ENCODE assay signal across 8 mouse cellular contexts in the genomic region with DNA sequence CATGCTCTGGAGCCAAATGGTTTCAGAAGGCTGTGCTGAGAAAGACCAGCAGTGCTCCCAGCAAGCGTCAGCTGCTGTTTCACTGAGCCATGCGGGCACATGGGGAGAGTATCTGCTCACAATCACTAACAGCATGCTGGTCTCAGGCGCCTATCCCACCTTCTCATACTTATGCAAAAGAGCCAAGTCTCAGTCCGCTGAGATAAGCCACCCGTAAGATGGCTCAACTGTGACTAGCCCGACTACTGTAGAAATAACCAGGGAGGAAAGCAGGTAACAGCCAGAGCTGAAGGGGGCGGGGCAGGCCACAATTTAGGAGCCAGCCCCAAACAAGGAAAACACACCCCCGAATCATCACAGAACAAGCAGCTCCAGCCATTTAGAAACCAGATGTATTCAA. TPM values are rescaled to one million over a fixed set of nuclear protein-coding genes. Genes with fewer than 3 reads are reported as not detected.
DNase-seq lines count a peak whose midpoint lies in the region; ATAC-seq and TF ChIP-seq lines count a peak whose summit lies in the region.

No protein-coding gene starts in this region.

- H3K4me1 ChIP-seq in lung, postnatal 0 days (ENCODE audit: insufficient read depth, low read depth, low read length) = peaks cover 4% of the 10 kb centered on the region; the same call in 1 of the 2 replicates
- peaks cover 13% of the 10 kb centered on the region for H3K4me1 ChIP-seq in forebrain, embryonic 11.5 days (replicated peaks; ENCODE audit: control insufficient read depth, insufficient read depth, low read length)
- peaks cover 10% of the 10 kb centered on the region; the same call in 1 of the 2 replicates for H3K4me1 ChIP-seq in limb, embryonic 14.5 days (ENCODE audit: control insufficient read depth, insufficient read depth, low read length)
- H3K4me1 ChIP-seq in stomach, embryonic 14.5 days (ENCODE audit: control insufficient read depth, insufficient read depth, low read length) = peaks cover 12% of the 10 kb centered on the region

- TF ChIP-seq EP300 in lung, postnatal 0 days (IDR thresholded peaks at IDR 0.05) = no peak

- H3K4me2 ChIP-seq in lung, postnatal 0 days (replicated peaks; ENCODE audit: low read depth, low read length) = peak overlapping the region; percentile 70
- peak overlapping the region; percentile 92 for H3K4me2 ChIP-seq in forebrain, embryonic 11.5 days (ENCODE audit: low read depth, low read length, severe bottlenecking)
- H3K4me2 ChIP-seq in limb, embryonic 14.5 days (replicated peaks; ENCODE audit: low read depth, low read length, severe bottlenecking) = peak overlapping the region; percentile 58
- H3K4me2 ChIP-seq in stomach, embryonic 14.5 days (replicated peaks; ENCODE audit: low read depth, low read length) = peak overlapping the region; percentile 90

- WGBS in lung, postnatal 0 days = 22% methylated on average over 8 of the region's 8 CpGs
- 53% methylated on average over 8 of the region's 8 CpGs for WGBS in forebrain, embryonic 11.5 days
- 30% methylated on average over 8 of the region's 8 CpGs for WGBS in limb, embryonic 14.5 days
- 26% methylated on average over 8 of the region's 8 CpGs for WGBS in stomach, embryonic 14.5 days

- intact Hi-C loops in left cerebral cortex, postnatal 14 days (cut with DNase I) = loop anchor here (5.0 kb wide), 1 partner anchor 136 kb away; no protein-coding TSS in a partner anchor
- intact Hi-C loops in left cerebral cortex, postnatal 36 days (cut with DNase I) = no loop called here

- 0 out of 2 replicates have a peak overlapping the region, but pooled peaks have one; percentile 79 for H3K4me3 ChIP-seq in lung, postnatal 0 days (ENCODE audit: low read depth, low read length)
- peak overlapping the region; percentile 99 for H3K4me3 ChIP-seq in forebrain, embryonic 11.5 days (ENCODE audit: low read depth, low read length)
- H3K4me3 ChIP-seq in limb, embryonic 14.5 days (replicated peaks; ENCODE audit: low read length) = peak overlapping the region; percentile 86
- peak overlapping the region; percentile 90 for H3K4me3 ChIP-seq in stomach, embryonic 14.5 days (ENCODE audit: low read depth, low read length)

- no peak overlapping the region for H3K27ac ChIP-seq in lung, postnatal 0 days (ENCODE audit: low read length)
- H3K27ac ChIP-seq in forebrain, embryonic 11.5 days (ENCODE audit: low read depth, low read length) = no peak overlapping the region
- no peak overlapping the region for H3K27ac ChIP-seq in limb, embryonic 14.5 days (replicated peaks; ENCODE audit: low read depth, low read length)
- 0 out of 2 replicates have a peak overlapping the region, but pooled peaks have one; percentile 21 for H3K27ac ChIP-seq in stomach, embryonic 14.5 days (ENCODE audit: low read length)

- no peak for ATAC-seq in lung, postnatal 0 days
- no peak for ATAC-seq in forebrain, embryonic 11.5 days (replicated peaks; ENCODE audit: low FRiP score)
- no peak for ATAC-seq in limb, embryonic 14.5 days (ENCODE audit: low FRiP score, low read depth)
- ATAC-seq in stomach, embryonic 14.5 days (ENCODE audit: insufficient number of reproducible peaks, insufficient read depth, low FRiP score, low read depth) = no peak
- ATAC-seq in erythroid progenitor cell, adult 5-6 weeks (replicated peaks; ENCODE audit: low FRiP score, poor library complexity, severe bottlenecking) = no peak

- no peaks in the 10 kb centered on the region for H3K27me3 ChIP-seq in lung, postnatal 0 days (replicated peaks; ENCODE audit: insufficient read depth, low read length)
- no peaks in the 10 kb centered on the region for H3K27me3 ChIP-seq in forebrain, embryonic 11.5 days (ENCODE audit: control insufficient read depth, insufficient read depth, low read length)
- H3K27me3 ChIP-seq in limb, embryonic 14.5 days (ENCODE audit: control insufficient read depth, insufficient read depth, low read length) = no peaks in the 10 kb centered on the region
- H3K27me3 ChIP-seq in stomach, embryonic 14.5 days (ENCODE audit: control insufficient read depth, insufficient read depth, low read length) = no peaks in the 10 kb centered on the region

- peak; percentile 20 for DNase-seq in lung, postnatal 0 days (ENCODE audit: low spot score)
- DNase-seq in lung, postnatal 25 days (ENCODE audit: low spot score) = no peak
- DNase-seq in forebrain, embryonic 11.5 days (ENCODE audit: low spot score) = no peak
- DNase-seq in limb, embryonic 14.5 days (ENCODE audit: low spot score) = no peak
- no peak for DNase-seq in left cerebral cortex, postnatal 14 days (ENCODE audit: low spot score in 2 of 2)
- DNase-seq in left cerebral cortex, postnatal 36 days (ENCODE audit: low spot score in 2 of 2) = no peak

- H3K9me3 ChIP-seq in lung, postnatal 0 days (ENCODE audit: low read length) = no peaks in the 10 kb centered on the region
- H3K9me3 ChIP-seq in forebrain, embryonic 11.5 days (ENCODE audit: control insufficient read depth, low read length) = no peaks in the 10 kb centered on the region
- no peaks in the 10 kb centered on the region for H3K9me3 ChIP-seq in limb, embryonic 14.5 days (ENCODE audit: control insufficient read depth, low read length)
- no peaks in the 10 kb centered on the region for H3K9me3 ChIP-seq in stomach, embryonic 14.5 days (ENCODE audit: control insufficient read depth, low read depth, low read length)

- H3K9ac ChIP-seq in lung, postnatal 0 days (replicated peaks; ENCODE audit: low read depth) = peak overlapping the region; percentile 98
- peak overlapping the region; percentile 98 for H3K9ac ChIP-seq in forebrain, embryonic 11.5 days (ENCODE audit: low read length)
- H3K9ac ChIP-seq in limb, embryonic 14.5 days (ENCODE audit: low read depth, low read length, severe bottlenecking) = peak overlapping the region; percentile 97
- H3K9ac ChIP-seq in stomach, embryonic 14.5 days (replicated peaks; ENCODE audit: low read depth, low read length) = peak overlapping the region; percentile 96; the same call in 1 of the 2 replicates

- TF ChIP-seq CTCF in lung, postnatal 0 days (IDR thresholded peaks at IDR 0.05) = no peak

- H3K36me3 ChIP-seq in lung, postnatal 0 days (ENCODE audit: insufficient read depth, low read length) = peaks cover 15% of the 10 kb centered on the region
- peaks cover 13% of the 10 kb centered on the region; the same call in 1 of the 2 replicates for H3K36me3 ChIP-seq in forebrain, embryonic 11.5 days (ENCODE audit: control insufficient read depth, insufficient read depth, low read length)
- H3K36me3 ChIP-seq in limb, embryonic 14.5 days (ENCODE audit: control insufficient read depth, insufficient read depth, low read length) = peaks cover 54% of the 10 kb centered on the region
- peaks cover 40% of the 10 kb centered on the region for H3K36me3 ChIP-seq in stomach, embryonic 14.5 days (ENCODE audit: control insufficient read depth, insufficient read depth, low read length)

- TF ChIP-seq POLR2A in limb, embryonic 14.5 days (IDR thresholded peaks at IDR 0.05; ENCODE audit: borderline replicate concordance, extremely low read depth, insufficient read depth, insufficient read length) = no peak

RNA-seq across cellular contexts. Expression of a gene that starts 1.7 kb away (rescaled TPM):
- 860 and 899 TPM in 2 replicates for polyA plus RNA-seq in lung, postnatal 0 days (2015; fragmentation: Nextera tagmentation; extraction: Ambion mirVana)
- polyA plus RNA-seq in forebrain, embryonic 11.5 days (2014; fragmentation: Nextera tagmentation; extraction: Ambion mirVana) = 1,077 and 1,117 TPM in 2 replicates
- polyA plus RNA-seq in limb, embryonic 14.5 days (2012; rRNA removed) = 1,944 and 2,727 TPM in 2 replicates
- polyA plus RNA-seq in limb, embryonic 14.5 days (2014; fragmentation: Nextera tagmentation; extraction: Ambion mirVana) = 1,353 and 1,439 TPM in 2 replicates
- 1,419 and 1,515 TPM in 2 replicates for polyA plus RNA-seq in stomach, embryonic 14.5 days (2014; fragmentation: Nextera tagmentation; extraction: Ambion mirVana)
- total RNA-seq in erythroid progenitor cell, adult 5-6 weeks (2015; ENCODE audit: low replicate concordance) = 680 and 1,163 TPM in 2 replicates
- total RNA-seq in erythroid progenitor cell, adult 5-6 weeks (2017; ENCODE audit: low replicate concordance) = 771 and 878 TPM in 2 replicates
- total RNA-seq in left cerebral cortex, postnatal 14 days (2021) = 100 to 1,000 TPM; 484 TPM
- total RNA-seq in left cerebral cortex, postnatal 36 days (2021) = 100 to 1,000 TPM; 469 to 487 TPM
